Mouse (Mus musculus): ENCODE measurements at regions not wholly inside any gene's neighbourhood (a gene's known extent, or its start where the extent isn't known, plus 50 kb on each side); places are given as distances from the start of the nearest gene placed in this dataset.

GRCm38 (mm10) chr13:44282731-44283571 is 446.3 kb upstream of the Jarid2 start:
- no peak for TF ChIP-seq CTCF (IDR thresholded peaks at IDR 0.05; ENCODE audit: low read depth)
- no peak for TF ChIP-seq EP300 (IDR thresholded peaks at IDR 0.05; ENCODE audit: low read depth)
- Histone ChIP-seq H3K9ac (replicated peaks) (no peak overlapping the region), H3K9me3 (ENCODE audit: low read length) (no peaks in the 10 kb centered on the region), H3K27me3 (ENCODE audit: insufficient read depth, low read length) (no peaks in the 10 kb centered on the region), H3K27ac (ENCODE audit: low read depth) (no peak overlapping the region), H3K4me1 (ENCODE audit: insufficient read depth) (no peaks in the 10 kb centered on the region), H3K4me2 (ENCODE audit: low read depth, low read length) (no peak overlapping the region), H3K4me3 (ENCODE audit: low read depth, low read length) (no peak overlapping the region), H3K36me3 (replicated peaks; ENCODE audit: insufficient read depth, low read length) (no peaks in the 10 kb centered on the region)
- WGBS (ENCODE audit: insufficient replicate concordance), result 80% methylated on average over 16 of the region's 16 CpGs
- ATAC-seq (no peak), DNase-seq (no peak)

- Histone ChIP-seq H3K9me3 (ENCODE audit: low read length) (peaks cover 8% of the 10 kb centered on the region; the same call in 1 of the 2 replicates), H3K4me3 (ENCODE audit: low read depth, low read length) (no peak overlapping the region), H3K36me3 (replicated peaks; ENCODE audit: insufficient read depth, low read length) (no peaks in the 10 kb centered on the region), H3K4me2 (ENCODE audit: low read depth, low read length) (no peak overlapping the region), H3K27me3 (ENCODE audit: insufficient read depth, low read length) (no peaks in the 10 kb centered on the region), H3K4me1 (ENCODE audit: insufficient read depth) (no peaks in the 10 kb centered on the region), H3K9ac (replicated peaks) (no peak overlapping the region), H3K27ac (ENCODE audit: low read depth) (no peak overlapping the region)
- TF ChIP-seq EP300 (IDR thresholded peaks at IDR 0.05; ENCODE audit: low read depth) (no peak), CTCF (IDR thresholded peaks at IDR 0.05; ENCODE audit: low read depth) (no peak)
- DNase-seq, result no peak
- 71% methylated on average over 1 of the region's 1 CpGs for WGBS (ENCODE audit: insufficient replicate concordance)
- ATAC-seq, result no peak
Observed at GRCm38 (mm10) chr13:44285881-44286280, 443.4 kb upstream of the Jarid2 start.

- Histone ChIP-seq H3K9me3 (ENCODE audit: low read length) (peaks cover 8% of the 10 kb centered on the region; the same call in 1 of the 2 replicates), H3K4me1 (ENCODE audit: insufficient read depth) (no peaks in the 10 kb centered on the region), H3K4me3 (ENCODE audit: low read depth, low read length) (no peak overlapping the region), H3K36me3 (replicated peaks; ENCODE audit: insufficient read depth, low read length) (no peaks in the 10 kb centered on the region), H3K27me3 (ENCODE audit: insufficient read depth, low read length) (no peaks in the 10 kb centered on the region), H3K27ac (ENCODE audit: low read depth) (no peak overlapping the region), H3K9ac (replicated peaks) (no peak overlapping the region), H3K4me2 (ENCODE audit: low read depth, low read length) (no peak overlapping the region)
- DNase-seq, result no peak
- no peak for ATAC-seq
- TF ChIP-seq EP300 (IDR thresholded peaks at IDR 0.05; ENCODE audit: low read depth), result no peak
- TF ChIP-seq CTCF (IDR thresholded peaks at IDR 0.05; ENCODE audit: low read depth), result peak; percentile 57
- WGBS (ENCODE audit: insufficient replicate concordance), result 85% methylated on average over 2 of the region's 2 CpGs
Observed at GRCm38 (mm10) chr13:44290199-44290598, 439.1 kb upstream of the Jarid2 start.

- Histone ChIP-seq H3K4me3 (ENCODE audit: low read depth, low read length) (no peak overlapping the region), H3K9me3 (ENCODE audit: low read length) (peaks cover 8% of the 10 kb centered on the region; the same call in 1 of the 2 replicates), H3K4me1 (ENCODE audit: insufficient read depth) (no peaks in the 10 kb centered on the region), H3K4me2 (ENCODE audit: low read depth, low read length) (no peak overlapping the region), H3K36me3 (replicated peaks; ENCODE audit: insufficient read depth, low read length) (no peaks in the 10 kb centered on the region), H3K9ac (replicated peaks) (no peak overlapping the region), H3K27me3 (ENCODE audit: insufficient read depth, low read length) (no peaks in the 10 kb centered on the region), H3K27ac (ENCODE audit: low read depth) (no peak overlapping the region)
- no peak for TF ChIP-seq EP300 (IDR thresholded peaks at IDR 0.05; ENCODE audit: low read depth)
- no peak for TF ChIP-seq CTCF (IDR thresholded peaks at IDR 0.05; ENCODE audit: low read depth)
- no peak for ATAC-seq
- WGBS (ENCODE audit: insufficient replicate concordance), result 41% methylated on average over 6 of the region's 6 CpGs
- no peak for DNase-seq
Observed at GRCm38 (mm10) chr13:44292476-44293056, 436.7 kb upstream of the Jarid2 start.

GRCm38 (mm10) chr13:44293736-44294416 is 435.4 kb upstream of the Jarid2 start:
- Histone ChIP-seq H3K36me3 (replicated peaks; ENCODE audit: insufficient read depth, low read length) (no peaks in the 10 kb centered on the region), H3K9me3 (ENCODE audit: low read length) (peaks cover 8% of the 10 kb centered on the region; the same call in 1 of the 2 replicates), H3K27ac (ENCODE audit: low read depth) (no peak overlapping the region), H3K9ac (replicated peaks) (no peak overlapping the region), H3K4me2 (ENCODE audit: low read depth, low read length) (no peak overlapping the region), H3K4me3 (ENCODE audit: low read depth, low read length) (no peak overlapping the region), H3K4me1 (ENCODE audit: insufficient read depth) (no peaks in the 10 kb centered on the region), H3K27me3 (ENCODE audit: insufficient read depth, low read length) (no peaks in the 10 kb centered on the region)
- TF ChIP-seq CTCF (IDR thresholded peaks at IDR 0.05; ENCODE audit: low read depth) (no peak), EP300 (IDR thresholded peaks at IDR 0.05; ENCODE audit: low read depth) (no peak)
- 76% methylated on average over 15 of the region's 15 CpGs for WGBS (ENCODE audit: insufficient replicate concordance)
- ATAC-seq (no peak), DNase-seq (no peak)

GRCm38 (mm10) chr13:44295621-44296020 is 433.7 kb upstream of the Jarid2 start:
- no peaks in the 10 kb centered on the region for H3K4me1 ChIP-seq (ENCODE audit: insufficient read depth)
- no peak overlapping the region for H3K4me3 ChIP-seq (ENCODE audit: low read depth, low read length)
- 89% methylated on average over 10 of the region's 10 CpGs for WGBS (ENCODE audit: insufficient replicate concordance)
- DNase-seq (no peak), ATAC-seq (no peak)
- H3K36me3 ChIP-seq (replicated peaks; ENCODE audit: insufficient read depth, low read length), result no peaks in the 10 kb centered on the region
- H3K4me2 ChIP-seq (ENCODE audit: low read depth, low read length), result no peak overlapping the region
- no peak overlapping the region for H3K9ac ChIP-seq (replicated peaks)
- H3K27me3 ChIP-seq (ENCODE audit: insufficient read depth, low read length), result no peaks in the 10 kb centered on the region
- no peak overlapping the region for H3K27ac ChIP-seq (ENCODE audit: low read depth)
- TF ChIP-seq CTCF (IDR thresholded peaks at IDR 0.05; ENCODE audit: low read depth) (no peak), EP300 (IDR thresholded peaks at IDR 0.05; ENCODE audit: low read depth) (no peak)
- peaks cover 2% of the 10 kb centered on the region; the same call in 1 of the 2 replicates for H3K9me3 ChIP-seq (ENCODE audit: low read length)
